Mouse (Mus musculus): ENCODE data around the gene Dapk1. TPM values are rescaled to one million over a fixed set of nuclear protein-coding genes. Genes with fewer than 3 reads are reported as not detected.

Dapk1 gene
- total RNA-seq, 2 experiments from 2014 or later = 149 to 154 TPM

DNA sequence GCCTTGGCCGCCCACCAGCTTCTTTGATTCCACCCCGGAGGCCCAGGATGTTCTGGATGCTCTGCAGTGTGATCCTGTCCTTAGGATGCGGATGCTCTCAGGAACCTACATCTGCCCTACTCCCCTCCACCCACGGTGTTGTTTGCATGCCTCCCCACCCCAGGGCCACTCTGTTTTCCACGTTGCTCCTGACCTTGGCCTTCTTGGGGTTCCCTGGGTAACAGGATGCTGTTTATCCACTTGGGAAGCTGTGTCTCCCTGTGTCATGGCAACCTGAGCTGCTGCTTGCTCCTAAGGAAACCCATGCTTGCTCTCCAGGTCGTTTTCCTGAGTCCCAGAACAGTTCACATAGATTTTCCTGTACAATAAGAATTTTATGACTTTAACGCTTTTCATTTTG, 86.1 kb downstream of the Dapk1 start:
- peak overlapping the region; percentile 89 for H3K27ac ChIP-seq
- DNase-seq (ENCODE audit: low spot score in 2 of 2) = no peak
- H3K4me3 ChIP-seq = no peak overlapping the region
- TF ChIP-seq CTCF (conservative IDR thresholded peaks at IDR 0.05) = no peak

DNA sequence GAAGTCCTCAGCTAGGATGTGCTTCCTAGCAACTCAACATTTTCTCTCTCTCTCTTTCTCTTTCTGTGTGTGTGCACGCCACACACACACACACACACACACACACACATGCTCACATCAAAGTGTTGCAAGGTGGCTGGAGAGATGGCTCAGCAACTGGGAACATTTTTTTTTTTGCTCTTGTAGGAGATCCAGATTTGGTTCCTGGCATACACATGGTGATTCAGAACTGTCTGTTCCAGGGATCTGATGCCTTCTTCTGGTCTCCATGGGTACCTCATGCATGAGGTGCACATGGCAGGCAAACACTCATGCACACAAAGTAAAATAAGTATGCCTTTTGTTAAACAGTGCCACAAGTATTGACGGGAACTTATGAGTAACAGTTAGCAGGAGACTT, 89.2 kb downstream of the Dapk1 start:
- TF ChIP-seq CTCF (conservative IDR thresholded peaks at IDR 0.05) = peak; percentile 29; the same call in 1 of the 2 replicates
- peak overlapping the region; percentile 81 for H3K27ac ChIP-seq
- DNase-seq (ENCODE audit: low spot score in 2 of 2) = no peak
- no peak overlapping the region for H3K4me3 ChIP-seq

GRCm38 (mm10) chr13:60691940-60692339, 90.2 kb downstream of the Dapk1 start:
- Histone ChIP-seq H3K27ac (peak overlapping the region; percentile 81), H3K4me3 (no peak overlapping the region)
- no peak for DNase-seq (ENCODE audit: low spot score in 2 of 2)
- no peak for TF ChIP-seq CTCF (conservative IDR thresholded peaks at IDR 0.05)

DNA sequence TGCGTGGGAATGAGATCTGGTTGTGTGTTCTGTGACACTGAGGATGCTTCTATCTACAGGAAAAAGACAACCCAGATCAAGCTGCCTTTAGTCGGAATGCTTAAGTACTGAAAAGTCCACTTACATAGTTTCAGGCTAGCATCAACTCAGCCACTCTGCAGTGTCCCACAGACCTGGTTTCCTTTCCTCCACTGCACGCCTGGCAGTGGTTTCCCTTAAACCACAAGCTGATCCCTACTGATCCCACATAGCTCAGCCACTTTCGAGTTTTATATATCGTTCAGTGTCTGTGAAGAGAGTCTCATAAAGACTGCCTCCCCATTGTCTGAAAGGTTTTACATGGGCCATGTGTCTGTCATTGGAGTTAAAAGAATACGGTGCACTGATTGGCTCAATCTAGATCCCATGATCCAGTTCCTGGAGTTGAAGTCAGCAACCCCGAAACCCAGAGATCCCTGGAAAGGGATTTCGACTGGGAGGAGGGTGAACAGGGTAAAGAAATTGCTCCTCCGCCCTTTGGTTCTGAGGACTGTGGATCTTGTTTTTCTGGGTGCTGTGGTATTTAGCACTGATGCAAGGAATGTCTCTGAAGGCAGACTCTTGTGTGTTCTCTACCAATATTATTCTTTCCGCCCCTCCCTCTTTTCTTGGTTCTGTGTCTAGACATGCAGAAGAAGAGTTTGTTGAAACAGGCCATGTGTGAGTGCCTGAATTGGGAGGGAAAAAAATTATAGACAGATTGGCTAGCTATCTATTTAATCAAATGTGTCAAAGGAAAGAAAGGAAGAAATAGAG, 93.6 kb downstream of the Dapk1 start:
- TF ChIP-seq CTCF (conservative IDR thresholded peaks at IDR 0.05) = no peak
- peak overlapping the region; percentile 85; the same call in 1 of the 2 replicates for H3K27ac ChIP-seq

GRCm38 (mm10) chr13:60696323-60696722, 94.6 kb downstream of the Dapk1 start:
- Histone ChIP-seq H3K27ac (peak overlapping the region; percentile 85), H3K4me3 (no peak overlapping the region)
- TF ChIP-seq CTCF (conservative IDR thresholded peaks at IDR 0.05) = no peak
- DNase-seq (ENCODE audit: low spot score in 2 of 2) = no peak

More for the DNA sequence above, 93.6 kb downstream of the Dapk1 start:
- H3K4me3 ChIP-seq = no peak overlapping the region
- no peak for DNase-seq (ENCODE audit: low spot score in 2 of 2)

- TF ChIP-seq CTCF (conservative IDR thresholded peaks at IDR 0.05) = no peak
- H3K4me3 ChIP-seq = no peak overlapping the region
- peak; percentile 63 to 88 for DNase-seq (ENCODE audit: low spot score in 2 of 2)
- peak overlapping the region; percentile 85 for H3K27ac ChIP-seq
Measured at GRCm38 (mm10) chr13:60696741-60697140, 95.0 kb downstream of the Dapk1 start.

DNA sequence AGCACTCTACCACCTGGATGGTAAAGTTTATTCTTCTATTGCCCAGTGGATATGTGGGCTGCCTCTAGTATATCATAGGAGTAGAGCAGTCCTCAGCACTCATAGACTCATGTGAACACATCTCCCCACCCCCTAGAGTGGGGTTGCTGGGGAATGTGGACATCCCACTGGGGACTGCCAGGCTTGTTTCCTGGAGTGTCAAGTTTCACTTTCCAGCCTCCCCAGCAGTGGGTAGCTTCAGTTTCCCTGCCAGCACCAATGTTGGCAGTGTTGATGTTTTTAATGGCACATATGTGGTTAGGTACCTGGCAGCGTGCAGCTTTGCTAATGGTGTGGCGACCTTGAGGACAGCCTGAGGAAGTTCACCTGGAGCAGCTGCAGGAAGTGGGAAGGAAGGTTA, 96.3 kb downstream of the Dapk1 start:
- Histone ChIP-seq H3K27ac (peak overlapping the region; percentile 14; the same call in 1 of the 2 replicates), H3K4me3 (no peak overlapping the region)
- no peak for TF ChIP-seq CTCF (conservative IDR thresholded peaks at IDR 0.05)
- no peak for DNase-seq (ENCODE audit: low spot score in 2 of 2)

DNA sequence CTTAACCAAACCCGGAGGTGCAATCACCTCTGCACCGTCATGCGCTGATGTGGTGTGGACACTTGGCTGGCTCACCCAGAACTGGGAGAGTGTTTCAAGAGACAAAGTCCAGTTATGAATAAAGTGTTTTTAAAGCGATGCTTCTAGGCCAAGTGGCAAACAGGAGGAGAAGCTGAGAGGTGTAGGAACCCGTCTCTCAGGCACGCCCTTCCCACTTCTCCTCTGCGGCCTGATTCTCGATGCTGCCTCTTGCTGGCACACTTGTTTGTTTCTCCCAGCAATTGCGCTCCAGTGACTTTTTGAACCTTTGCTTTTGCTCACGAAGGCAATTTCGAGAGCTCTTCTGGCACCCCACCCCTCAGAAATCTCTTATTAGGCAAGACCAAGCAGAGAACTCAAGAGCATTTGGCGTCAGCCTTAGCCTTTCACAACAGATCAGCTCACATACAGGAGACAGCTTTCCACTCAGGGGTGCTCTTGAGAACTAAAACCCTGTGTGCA, 100.0 kb downstream of the Dapk1 start:
- H3K4me3 ChIP-seq = no peak overlapping the region
- H3K27ac ChIP-seq = no peak overlapping the region
- no peak for TF ChIP-seq CTCF (conservative IDR thresholded peaks at IDR 0.05)
- DNase-seq (ENCODE audit: low spot score in 2 of 2) = no peak

DNA sequence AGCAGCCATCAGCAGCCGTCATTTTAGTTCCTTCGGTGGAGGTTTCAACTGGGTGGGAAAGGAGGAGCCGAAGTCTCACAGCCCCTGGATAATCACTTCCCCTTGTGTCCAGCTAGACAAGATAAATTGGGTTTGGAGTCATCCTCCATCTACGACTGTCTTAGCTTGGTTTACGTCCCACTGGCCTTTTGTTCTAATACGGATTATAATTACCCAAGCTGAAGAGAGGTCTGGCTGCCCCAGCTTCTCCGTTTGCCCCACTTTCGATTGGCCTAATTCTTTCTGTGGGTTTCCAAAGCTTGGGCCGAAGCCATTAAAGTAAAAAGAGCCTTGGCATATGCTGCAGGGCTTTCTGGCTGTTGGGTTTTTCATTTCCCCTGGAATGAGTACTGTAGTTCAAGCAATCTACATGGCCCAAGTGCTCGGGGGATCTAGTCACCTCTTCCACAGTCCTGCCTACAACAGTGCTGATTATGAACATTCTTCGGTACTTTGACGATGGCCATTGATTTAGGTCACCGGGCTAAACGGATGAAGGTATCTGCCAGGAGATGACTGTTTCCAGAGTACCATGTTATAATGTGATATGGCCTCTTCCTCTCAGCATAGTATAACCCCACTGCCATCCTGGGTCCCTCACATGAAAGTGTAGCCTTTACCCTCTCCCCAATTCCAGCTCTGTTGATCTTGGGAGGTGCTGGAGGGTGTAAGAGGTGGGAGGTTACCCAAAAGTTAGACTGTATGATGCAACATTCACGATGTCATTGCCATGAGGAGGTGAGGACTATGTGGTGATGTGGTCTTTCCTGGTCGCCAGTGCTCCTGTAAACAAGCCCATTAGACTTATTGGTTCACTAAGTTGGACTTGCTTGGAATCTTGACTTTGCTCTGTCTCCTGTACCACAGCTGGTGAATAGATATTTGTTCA, 106.1 kb downstream of the Dapk1 start:
- DNase-seq (ENCODE audit: low spot score in 2 of 2) = peak in 1 of 2 experiments; percentile 43
- TF ChIP-seq CTCF (conservative IDR thresholded peaks at IDR 0.05) = no peak
- Histone ChIP-seq H3K27ac (peak overlapping the region; percentile 64; the same call in 1 of the 2 replicates), H3K4me3 (peak overlapping the region; percentile 14; the same call in 1 of the 2 replicates)

DNA sequence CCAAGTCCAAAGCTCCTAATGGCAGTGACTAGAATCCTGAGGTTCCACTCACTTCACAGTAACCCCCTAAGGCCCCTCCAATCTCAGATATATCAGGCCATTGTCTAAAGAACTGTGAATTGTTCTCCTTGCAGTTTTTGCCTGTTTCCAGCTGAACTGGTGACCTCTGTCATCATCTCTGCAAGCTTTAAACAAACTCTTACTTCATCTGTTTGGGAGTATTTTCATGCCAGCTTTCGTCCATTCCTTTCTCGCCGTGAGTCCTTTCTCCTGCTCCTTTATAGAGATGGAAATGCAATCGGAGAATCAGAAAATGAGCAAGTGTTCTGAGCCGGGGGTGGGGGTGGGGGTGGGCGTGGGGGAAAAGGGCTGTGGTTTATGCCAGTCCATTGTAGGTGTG, 107.4 kb downstream of the Dapk1 start:
- Histone ChIP-seq H3K27ac (no peak overlapping the region), H3K4me3 (no peak overlapping the region)
- no peak for TF ChIP-seq CTCF (conservative IDR thresholded peaks at IDR 0.05)
- no peak for DNase-seq (ENCODE audit: low spot score in 2 of 2)

- no peak for DNase-seq (ENCODE audit: low spot score in 2 of 2)
- no peak overlapping the region for H3K4me3 ChIP-seq
- H3K27ac ChIP-seq = peak overlapping the region; percentile 8; the same call in 1 of the 2 replicates
- no peak for TF ChIP-seq CTCF (conservative IDR thresholded peaks at IDR 0.05)
Measured at GRCm38 (mm10) chr13:60710963-60711362, 109.2 kb downstream of the Dapk1 start.

DNA sequence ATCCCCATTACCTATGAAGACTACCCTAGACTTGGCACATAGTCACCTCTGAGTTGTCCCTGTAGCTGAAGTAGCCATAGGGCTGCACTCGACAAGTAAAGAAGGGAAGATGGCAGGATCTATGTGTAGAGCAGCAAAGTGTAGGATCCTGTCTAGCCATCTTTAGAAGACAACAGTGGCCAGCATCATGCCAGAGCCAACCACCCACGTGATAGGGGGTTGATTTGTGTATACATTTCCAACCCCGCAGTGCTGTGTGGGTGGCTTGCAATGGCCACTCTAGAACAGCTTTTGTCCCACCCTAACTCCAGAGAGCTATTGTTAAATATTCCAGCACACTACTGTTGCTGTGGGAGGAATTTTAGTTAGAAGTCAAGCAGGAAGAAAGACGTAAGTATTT, 111.8 kb downstream of the Dapk1 start:
- H3K27ac ChIP-seq = no peak overlapping the region
- no peak for DNase-seq (ENCODE audit: low spot score in 2 of 2)
- no peak for TF ChIP-seq CTCF (conservative IDR thresholded peaks at IDR 0.05)
- no peak overlapping the region for H3K4me3 ChIP-seq

GRCm38 (mm10) chr13:60716107-60716506, 114.4 kb downstream of the Dapk1 start:
- no peak for TF ChIP-seq CTCF (conservative IDR thresholded peaks at IDR 0.05)
- H3K4me3 ChIP-seq = no peak overlapping the region
- H3K27ac ChIP-seq = no peak overlapping the region
- DNase-seq (ENCODE audit: low spot score in 2 of 2) = no peak

Data from layer of hippocampus, adult 2 months (tissue).